Mouse (Mus musculus): ENCODE results near the gene Naf1.

DNA sequence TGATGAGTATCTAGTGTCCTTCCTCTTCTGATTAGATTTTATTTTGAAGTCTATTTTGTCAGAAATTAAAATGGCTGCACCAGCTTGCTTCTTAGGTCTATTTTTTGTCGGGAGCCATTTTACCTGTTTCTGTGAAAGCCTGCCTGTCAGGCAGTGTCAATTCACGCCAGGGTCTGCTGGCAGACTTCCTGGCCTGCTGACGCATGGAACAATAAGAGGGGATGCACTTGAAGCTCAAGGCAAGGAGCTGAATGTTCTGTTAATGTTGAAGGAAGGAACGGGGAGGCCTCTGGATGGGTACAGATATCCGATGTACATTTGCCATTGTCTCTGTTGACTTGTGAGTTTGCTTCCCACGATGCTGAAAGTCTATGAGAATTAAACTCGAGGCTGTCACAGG, 56.0 kb downstream of the Naf1 start:
- no peak for TF ChIP-seq POLR2A (IDR thresholded peaks at IDR 0.05; ENCODE audit: insufficient read depth, low read depth, low read length)
- no peak for TF ChIP-seq CTCF (IDR thresholded peaks at IDR 0.05; ENCODE audit: insufficient read depth, low read depth, low read length)

Data from olfactory bulb, adult 2 months (tissue).